Mouse (Mus musculus): ENCODE measurements around the gene Rsph3b.

The Rsph3b gene

DNA sequence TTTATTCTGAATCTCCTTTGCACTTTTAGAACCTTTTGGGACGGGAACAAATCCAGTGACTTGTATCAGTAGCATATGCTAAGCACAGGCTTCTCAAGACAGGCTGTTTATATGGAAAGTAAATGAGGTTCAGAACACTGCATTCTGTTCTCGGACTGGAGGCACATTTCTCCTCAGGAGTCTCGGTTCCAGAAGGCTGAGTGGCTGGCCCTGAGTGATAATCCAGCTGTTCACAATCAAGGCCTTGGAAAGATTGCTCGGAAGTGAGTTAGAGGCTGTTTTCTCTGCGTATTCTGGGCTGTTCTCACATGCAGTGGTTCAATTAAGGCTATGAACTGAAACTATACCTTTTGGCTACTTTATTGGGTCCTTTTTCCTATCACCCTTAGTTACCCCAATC lies 82.9 kb downstream of the Rsph3b start:
- no peak for DNase-seq (ENCODE audit: extremely low read depth, low read depth)

DNA sequence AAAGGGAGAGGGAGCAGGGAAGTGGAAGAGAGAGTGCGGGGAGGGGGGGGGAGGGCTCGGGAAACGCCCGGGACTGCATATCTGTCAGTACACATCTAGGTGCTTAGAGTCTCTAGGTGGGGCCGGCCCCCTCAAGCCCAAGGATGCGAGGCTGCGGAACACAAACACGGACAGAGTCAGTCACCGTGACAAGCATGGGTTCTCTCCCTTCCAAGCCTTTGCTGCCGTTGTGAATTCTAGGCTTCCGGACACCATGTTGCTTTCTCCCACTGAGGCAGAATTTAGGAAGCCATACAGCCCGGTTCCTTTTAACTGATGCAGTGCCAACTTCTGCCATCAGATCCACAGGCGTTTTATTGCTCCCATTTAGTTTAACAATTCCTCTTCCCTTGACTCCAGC lies 83.6 kb downstream of the Rsph3b start:
- no peak for DNase-seq (ENCODE audit: extremely low read depth, low read depth)

DNA sequence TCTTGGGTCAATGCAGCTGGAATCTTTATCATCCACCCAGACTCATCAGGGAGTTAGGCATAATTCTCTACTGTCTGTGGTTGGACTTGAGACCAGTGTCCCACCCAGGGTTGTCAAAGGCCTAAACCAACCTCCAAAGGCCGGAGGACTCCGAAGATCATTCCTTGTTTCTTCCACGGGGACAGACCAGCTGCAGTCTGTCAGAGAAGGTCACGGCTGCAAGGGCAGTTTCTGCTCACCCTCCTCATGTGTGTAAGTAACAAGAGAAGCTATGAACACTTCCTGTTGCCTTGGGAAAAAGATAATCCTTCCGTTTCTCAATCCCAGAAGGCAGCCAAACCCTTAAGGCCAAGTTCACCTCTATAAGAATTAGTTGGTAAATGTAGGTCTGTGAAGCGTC lies 85.0 kb downstream of the Rsph3b start:
- DNase-seq (ENCODE audit: extremely low read depth, low read depth) = no peak

DNA sequence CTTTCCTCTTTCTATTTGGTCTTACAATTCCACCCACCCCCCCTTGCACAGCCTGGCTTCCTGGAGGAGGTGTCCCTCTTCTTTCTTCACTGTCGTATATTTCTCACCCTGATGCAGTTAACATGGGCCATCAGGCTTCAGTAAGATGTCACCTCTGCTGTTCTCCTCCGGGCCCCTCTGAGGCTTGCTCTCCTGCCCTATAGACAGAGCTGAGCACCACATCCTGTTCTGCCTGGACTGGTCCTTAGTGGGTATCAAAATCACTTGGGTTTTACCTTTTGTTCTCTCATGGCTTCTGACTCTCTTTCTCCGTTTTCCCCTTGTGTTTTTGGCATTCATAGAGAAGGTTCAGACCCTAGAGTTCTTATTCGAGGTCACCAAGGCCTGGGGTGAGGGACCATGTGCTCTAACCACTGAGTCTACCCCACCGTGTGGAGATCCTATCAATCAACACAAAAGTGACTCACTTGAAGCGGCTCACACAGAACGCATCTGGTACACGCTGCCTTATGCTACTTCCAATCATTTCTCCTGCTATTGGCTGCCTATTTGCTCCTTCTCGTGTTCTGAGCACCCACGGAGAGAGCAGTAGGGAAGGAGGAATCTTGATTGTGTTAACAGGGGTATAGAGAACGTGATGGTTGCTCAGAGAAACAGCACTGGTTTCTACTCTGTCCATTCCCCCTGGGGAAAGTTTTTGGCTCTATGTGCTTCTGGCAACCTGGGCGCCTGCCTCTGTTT lies 86.3 kb downstream of the Rsph3b start:
- DNase-seq (ENCODE audit: extremely low read depth, low read depth) = no peak

DNA sequence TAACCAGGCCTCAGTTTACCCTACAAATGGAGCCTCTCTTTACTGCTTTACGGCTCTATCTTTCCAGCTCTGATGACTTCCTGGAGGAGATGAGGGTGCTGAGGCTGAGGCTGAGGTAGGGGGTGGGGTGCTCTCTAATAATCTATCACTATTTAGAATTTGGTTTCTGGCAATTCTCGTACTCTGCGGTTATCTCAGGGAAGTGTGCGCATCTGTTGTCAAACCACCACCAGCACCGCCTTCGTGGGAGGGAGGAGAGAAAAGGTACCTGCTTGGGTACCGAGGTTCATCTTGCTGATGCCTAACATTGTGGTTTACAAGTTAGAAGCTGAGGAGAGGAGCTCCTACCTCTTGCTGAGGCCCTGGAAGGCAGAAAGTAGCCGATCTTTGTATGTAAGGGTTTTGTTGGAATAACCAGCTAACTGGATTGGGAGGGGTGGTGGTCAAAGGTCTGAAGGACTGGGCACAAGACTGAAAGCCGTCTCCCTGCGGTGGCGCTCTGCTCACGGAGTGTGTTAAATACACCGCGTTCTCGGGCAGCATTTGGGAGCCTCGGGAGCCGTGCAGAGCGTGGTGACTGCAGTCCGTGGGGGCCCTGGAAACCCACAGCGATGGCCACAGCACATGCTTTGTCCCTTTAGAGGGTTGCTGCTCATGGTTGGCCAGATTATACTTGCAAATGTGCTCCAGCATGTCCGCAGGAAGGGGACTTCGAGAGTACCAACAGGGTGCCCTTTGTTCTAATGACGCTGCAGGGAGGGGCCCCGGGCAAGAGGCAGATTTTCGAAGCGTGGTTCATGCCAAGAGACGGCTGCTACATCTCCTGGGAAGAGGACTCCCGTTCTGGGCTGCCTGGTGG lies 87.1 kb downstream of the Rsph3b start:
- DNase-seq (ENCODE audit: extremely low read depth, low read depth) = no peak

DNA sequence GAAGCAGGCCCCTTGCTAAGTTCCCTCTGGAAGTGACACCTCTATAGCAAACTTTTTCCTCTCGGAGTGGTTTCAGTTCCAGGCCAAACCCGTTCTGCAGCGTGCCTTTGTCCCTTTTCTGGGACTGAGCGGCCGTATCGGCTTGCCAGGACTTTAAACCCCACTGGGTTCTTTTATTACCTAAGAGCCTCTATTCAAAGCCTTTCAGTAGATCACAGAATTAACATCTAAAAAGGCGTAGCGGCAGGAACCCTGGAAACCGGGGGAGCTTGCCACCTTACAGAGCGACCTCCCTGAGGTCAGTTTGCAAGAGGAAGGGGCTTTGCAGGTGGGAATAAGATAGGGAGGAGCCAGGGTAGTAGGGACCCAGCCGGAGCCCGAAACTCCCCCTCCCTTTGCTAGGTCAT lies 88.0 kb downstream of the Rsph3b start:
- DNase-seq (ENCODE audit: extremely low read depth, low read depth) = no peak

DNA sequence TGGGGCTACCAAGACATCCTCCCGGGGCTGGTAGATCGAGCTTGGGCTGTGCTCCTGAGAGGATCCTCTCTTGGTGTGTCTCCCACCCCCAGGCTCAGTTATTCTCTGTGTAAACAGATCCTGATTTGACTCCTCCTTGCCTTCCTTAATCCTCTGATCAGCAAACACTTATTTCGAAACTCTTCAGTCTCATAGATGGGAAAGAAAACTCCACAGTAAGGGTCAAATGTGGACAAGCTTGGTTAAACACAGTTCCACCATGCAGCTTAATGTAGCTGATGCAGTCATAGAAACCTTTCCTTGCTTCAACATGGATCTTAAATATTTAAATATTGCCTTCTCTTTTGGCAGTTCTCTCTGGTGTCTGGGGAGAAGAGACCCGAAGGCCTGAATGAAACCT lies 88.4 kb downstream of the Rsph3b start:
- no peak for DNase-seq (ENCODE audit: extremely low read depth, low read depth)

Measured in MEL-GATA-1-ER (cell line).